Mouse (Mus musculus): ENCODE results near the gene AU040320. TPM values are rescaled to one million over a fixed set of nuclear protein-coding genes. Genes with fewer than 3 reads are reported as not detected.

AU040320 gene
- polyA plus RNA-seq, 2 experiments = 5.9 to 7.5 TPM

DNA sequence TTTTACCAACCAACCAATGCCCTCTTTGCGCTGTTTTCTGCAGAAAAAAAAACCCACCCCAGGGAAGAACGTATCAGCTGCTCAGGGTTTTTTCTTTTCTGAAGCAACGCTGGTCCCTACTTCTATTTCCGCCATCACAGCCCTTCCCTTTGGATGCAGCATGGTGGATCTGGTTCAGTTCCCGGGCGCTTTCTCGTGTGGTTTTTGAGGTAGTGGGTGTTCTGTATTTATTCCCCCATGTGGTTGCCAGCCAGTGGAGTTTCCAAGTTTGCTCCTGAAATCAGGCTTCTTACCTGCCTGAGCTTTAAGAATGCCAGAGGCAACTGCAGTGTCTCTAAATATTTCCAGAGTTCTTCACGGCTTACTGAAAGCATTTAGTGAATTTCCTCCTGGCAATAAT is 29.2 kb downstream of the AU040320 start:
- DNase-seq (ENCODE audit: low read depth in 3 of 3, low spot score in 3 of 3) (no peak), ATAC-seq (ENCODE audit: insufficient read depth) (no peak)
- no peak overlapping the region for H3K4me2 ChIP-seq (ENCODE audit: low read depth)
- H3K9ac ChIP-seq (replicated peaks) = no peak overlapping the region
- no peaks in the 10 kb centered on the region for H3K27me3 ChIP-seq (ENCODE audit: control insufficient read depth, insufficient read depth, low read length)
- no peaks in the 10 kb centered on the region for H3K9me3 ChIP-seq (ENCODE audit: control insufficient read depth, low read length)
- H3K36me3 ChIP-seq (replicated peaks; ENCODE audit: control insufficient read depth, insufficient read depth, low read depth) = no peaks in the 10 kb centered on the region
- TF ChIP-seq CTCF (IDR thresholded peaks at IDR 0.05; ENCODE audit: low read depth) = no peak
- no peak for TF ChIP-seq EP300 (IDR thresholded peaks at IDR 0.05; ENCODE audit: low read depth)
- no peaks in the 10 kb centered on the region for H3K4me1 ChIP-seq (replicated peaks; ENCODE audit: control insufficient read depth in 2 of 2, insufficient read depth in 2 of 2, low read length in 1 of 2)
- no peak overlapping the region for H3K4me3 ChIP-seq (ENCODE audit: insufficient read depth in 1 of 2, low read depth in 2 of 2, low read length in 2 of 2)
- no peak overlapping the region for H3K27ac ChIP-seq
- WGBS (ENCODE audit: insufficient replicate concordance) = 78% methylated on average over 8 of the region's 8 CpGs

DNA sequence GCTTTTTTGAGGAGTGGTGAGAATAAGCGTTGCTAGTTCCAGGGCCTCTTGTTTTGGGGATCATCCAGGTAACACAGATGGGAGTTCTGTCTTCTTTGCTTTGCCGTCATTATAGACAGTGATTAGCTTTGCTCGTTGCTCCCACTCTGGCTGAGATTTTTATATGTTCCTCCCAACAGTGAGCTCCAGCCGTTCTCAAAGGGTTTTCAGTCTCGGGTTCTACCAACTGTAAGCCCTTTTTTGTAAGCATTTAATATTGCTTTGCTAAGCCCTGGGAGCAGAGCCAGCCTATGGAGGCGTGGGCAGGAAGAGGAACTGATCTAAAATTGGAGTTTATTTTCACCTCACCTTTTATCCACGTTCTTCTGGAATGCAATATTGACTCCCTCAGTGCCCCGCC is 29.7 kb downstream of the AU040320 start:
- WGBS (ENCODE audit: insufficient replicate concordance) = 65% methylated on average over 8 of the region's 8 CpGs
- Histone ChIP-seq H3K9ac (replicated peaks) (no peak overlapping the region), H3K27ac (no peak overlapping the region), H3K9me3 (ENCODE audit: control insufficient read depth, low read length) (no peaks in the 10 kb centered on the region), H3K4me2 (ENCODE audit: low read depth) (no peak overlapping the region), H3K4me3 (ENCODE audit: insufficient read depth in 1 of 2, low read depth in 2 of 2, low read length in 2 of 2) (no peak overlapping the region), H3K36me3 (replicated peaks; ENCODE audit: control insufficient read depth, insufficient read depth, low read depth) (no peaks in the 10 kb centered on the region), H3K27me3 (ENCODE audit: control insufficient read depth, insufficient read depth, low read length) (no peaks in the 10 kb centered on the region), H3K4me1 (replicated peaks; ENCODE audit: control insufficient read depth in 2 of 2, insufficient read depth in 2 of 2, low read length in 1 of 2) (no peaks in the 10 kb centered on the region)
- TF ChIP-seq EP300 (IDR thresholded peaks at IDR 0.05; ENCODE audit: low read depth) (no peak), CTCF (IDR thresholded peaks at IDR 0.05; ENCODE audit: low read depth) (no peak)
- DNase-seq (ENCODE audit: low read depth in 3 of 3, low spot score in 3 of 3) = no peak
- ATAC-seq (ENCODE audit: insufficient read depth) = no peak

DNA sequence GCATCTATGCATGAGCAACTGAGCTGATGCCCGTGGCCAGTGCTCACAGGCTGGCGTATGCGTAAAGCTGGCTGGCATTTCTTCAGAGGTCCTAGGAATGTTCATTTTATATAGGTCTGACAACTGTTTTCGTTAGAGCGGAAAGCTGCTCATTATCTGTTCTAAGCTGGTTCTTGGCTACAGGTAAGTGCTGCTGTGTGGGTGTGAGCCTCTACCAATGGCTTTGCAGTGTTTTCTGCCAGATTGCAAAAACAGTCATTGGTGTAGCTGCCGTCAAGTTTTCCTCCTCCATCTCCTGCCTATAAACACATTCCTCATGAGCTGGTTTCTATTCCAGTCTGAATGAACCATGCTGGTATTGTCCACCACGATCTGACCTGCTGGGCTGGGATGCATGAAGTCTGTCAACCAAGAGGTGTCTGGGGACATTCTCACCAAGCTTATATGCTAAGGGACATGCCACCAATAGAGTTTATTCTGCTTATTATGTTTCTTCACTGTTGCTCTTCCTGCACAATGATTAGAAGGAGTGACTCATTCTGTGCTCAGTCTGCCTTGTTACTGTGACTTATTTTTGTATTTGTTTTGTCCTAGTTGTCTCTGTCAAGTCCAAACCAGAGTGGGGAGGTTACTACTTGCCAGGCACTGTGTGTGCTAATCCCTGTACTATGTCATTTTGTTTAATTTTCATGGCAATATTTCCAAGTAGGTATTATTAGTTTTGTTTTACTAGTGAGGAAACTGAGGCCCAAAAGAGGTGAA is 39.2 kb downstream of the AU040320 start:
- H3K4me2 ChIP-seq (ENCODE audit: low read depth) = no peak overlapping the region
- 81% methylated on average over 7 of the region's 7 CpGs for WGBS (ENCODE audit: insufficient replicate concordance)
- no peak overlapping the region for H3K9ac ChIP-seq (replicated peaks)
- TF ChIP-seq EP300 (IDR thresholded peaks at IDR 0.05; ENCODE audit: low read depth) = no peak
- no peak for TF ChIP-seq CTCF (IDR thresholded peaks at IDR 0.05; ENCODE audit: low read depth)
- no peaks in the 10 kb centered on the region for H3K4me1 ChIP-seq (replicated peaks; ENCODE audit: control insufficient read depth in 2 of 2, insufficient read depth in 2 of 2, low read length in 1 of 2)
- H3K9me3 ChIP-seq (ENCODE audit: control insufficient read depth, low read length) = no peaks in the 10 kb centered on the region
- H3K27me3 ChIP-seq (ENCODE audit: control insufficient read depth, insufficient read depth, low read length) = no peaks in the 10 kb centered on the region
- ATAC-seq (ENCODE audit: insufficient read depth) = no peak
- no peak overlapping the region for H3K4me3 ChIP-seq (ENCODE audit: insufficient read depth in 1 of 2, low read depth in 2 of 2, low read length in 2 of 2)
- no peak overlapping the region for H3K27ac ChIP-seq
- DNase-seq (ENCODE audit: low read depth in 3 of 3, low spot score in 3 of 3) = no peak
- no peaks in the 10 kb centered on the region for H3K36me3 ChIP-seq (replicated peaks; ENCODE audit: control insufficient read depth, insufficient read depth, low read depth)

DNA sequence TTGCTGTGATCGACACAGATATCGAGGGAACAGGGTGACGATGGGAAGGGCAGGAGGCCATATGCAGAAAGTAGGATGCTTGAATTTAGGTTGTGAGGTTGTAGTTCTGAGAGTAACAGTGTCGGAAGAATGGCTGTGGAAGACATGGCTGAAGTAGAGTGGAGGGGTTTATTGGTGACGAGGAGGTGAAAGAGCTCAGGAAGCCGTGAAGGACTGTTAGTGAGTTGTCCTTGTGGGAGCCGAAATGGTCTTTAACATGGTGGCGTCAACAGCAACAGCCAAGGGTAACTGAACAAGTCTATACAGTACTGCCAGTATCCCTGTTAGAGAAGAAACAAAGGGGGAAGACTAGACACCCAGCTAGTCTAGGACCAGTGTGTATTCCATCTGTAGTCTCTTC is 48.8 kb downstream of the AU040320 start:
- TF ChIP-seq EP300 (IDR thresholded peaks at IDR 0.05; ENCODE audit: low read depth) (no peak), CTCF (IDR thresholded peaks at IDR 0.05; ENCODE audit: low read depth) (no peak)
- H3K27me3 ChIP-seq (ENCODE audit: control insufficient read depth, insufficient read depth, low read length) = no peaks in the 10 kb centered on the region
- 78% methylated on average over 8 of the region's 8 CpGs for WGBS (ENCODE audit: insufficient replicate concordance)

DNA sequence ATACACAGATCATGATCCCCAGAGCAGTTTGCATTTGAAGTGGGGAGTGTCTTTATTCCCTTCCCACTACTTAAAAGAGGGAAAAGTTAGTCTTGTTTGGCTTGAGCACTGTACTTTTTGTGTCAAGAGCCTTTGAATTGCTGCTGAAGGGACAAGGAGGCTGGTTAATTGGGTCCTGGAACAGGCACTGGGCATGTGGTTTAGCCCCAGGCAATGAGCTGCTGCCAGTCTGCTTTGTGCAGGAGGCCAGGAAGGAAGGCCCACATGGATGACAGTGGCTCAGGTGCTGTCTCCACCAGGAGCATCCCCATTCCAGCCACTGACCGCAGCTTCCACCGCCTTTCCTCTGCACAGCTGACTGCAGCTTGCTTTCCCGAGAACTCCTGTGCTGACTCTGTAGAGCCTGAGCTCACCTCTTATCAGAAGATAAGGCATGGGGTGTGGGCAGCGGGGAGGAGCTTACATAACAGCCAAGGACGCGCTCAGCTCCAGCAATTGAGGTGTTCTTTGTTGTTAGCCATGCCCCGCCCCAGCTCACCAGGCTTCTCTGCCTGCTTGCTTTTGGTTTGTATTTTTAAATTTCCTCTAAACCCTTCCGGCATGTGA is 50.0 kb downstream of the AU040320 start:
- peak; percentile 84 for ATAC-seq (ENCODE audit: insufficient read depth)
- H3K9ac ChIP-seq (replicated peaks) = peak overlapping the region; percentile 18; the same call in 1 of the 2 replicates
- peak overlapping the region; percentile 55 for H3K4me2 ChIP-seq (ENCODE audit: low read depth)
- TF ChIP-seq CTCF (IDR thresholded peaks at IDR 0.05; ENCODE audit: low read depth) (no peak), EP300 (IDR thresholded peaks at IDR 0.05; ENCODE audit: low read depth) (peak; percentile 47; the same call in 1 of the 2 replicates)
- peak; percentile 57 for DNase-seq (ENCODE audit: low read depth in 3 of 3, low spot score in 3 of 3)
- H3K36me3 ChIP-seq (replicated peaks; ENCODE audit: control insufficient read depth, insufficient read depth, low read depth) = no peaks in the 10 kb centered on the region; the same call in 1 of the 2 replicates
- H3K9me3 ChIP-seq (ENCODE audit: control insufficient read depth, low read length) = no peaks in the 10 kb centered on the region
- H3K27me3 ChIP-seq (ENCODE audit: control insufficient read depth, insufficient read depth, low read length) = no peaks in the 10 kb centered on the region
- no peak overlapping the region for H3K27ac ChIP-seq
- H3K4me3 ChIP-seq (ENCODE audit: insufficient read depth in 1 of 2, low read depth in 2 of 2, low read length in 2 of 2) = no peak overlapping the region
- H3K4me1 ChIP-seq (replicated peaks; ENCODE audit: control insufficient read depth in 2 of 2, insufficient read depth in 2 of 2, low read length in 1 of 2) = peaks cover 24 to 29% of the 10 kb centered on the region in 2 experiments
- 7% methylated on average over 8 of the region's 8 CpGs for WGBS (ENCODE audit: insufficient replicate concordance)

More for the DNA sequence above, 48.8 kb downstream of the AU040320 start:
- H3K4me1 ChIP-seq (replicated peaks; ENCODE audit: control insufficient read depth in 2 of 2, insufficient read depth in 2 of 2, low read length in 1 of 2) = peaks cover 19 to 25% of the 10 kb centered on the region in 2 experiments
- DNase-seq (ENCODE audit: low read depth in 3 of 3, low spot score in 3 of 3) = no peak
- H3K9me3 ChIP-seq (ENCODE audit: control insufficient read depth, low read length) = no peaks in the 10 kb centered on the region
- no peak overlapping the region for H3K27ac ChIP-seq
- H3K36me3 ChIP-seq (replicated peaks; ENCODE audit: control insufficient read depth, insufficient read depth, low read depth) = no peaks in the 10 kb centered on the region; the same call in 1 of the 2 replicates
- H3K9ac ChIP-seq (replicated peaks) = no peak overlapping the region
- H3K4me3 ChIP-seq (ENCODE audit: insufficient read depth in 1 of 2, low read depth in 2 of 2, low read length in 2 of 2) = no peak overlapping the region
- H3K4me2 ChIP-seq (ENCODE audit: low read depth) = no peak overlapping the region
- ATAC-seq (ENCODE audit: insufficient read depth) = no peak

All from liver, embryonic 14.5 days (tissue).